Mouse (Mus musculus): ENCODE measurements at regions not wholly inside any gene's neighbourhood (a gene's known extent, or its start where the extent isn't known, plus 50 kb on each side); places are given as distances from the start of the nearest gene placed in this dataset.
A peak's percentile ranks its signal among the peaks of the same experiment; 100 is the strongest.

- Histone ChIP-seq H3K9me3 (replicated peaks; ENCODE audit: control insufficient read depth, low read length) (no peaks in the 10 kb centered on the region), H3K27ac (ENCODE audit: low read depth) (no peak overlapping the region), H3K9ac (replicated peaks; ENCODE audit: low read depth, low read length) (no peak overlapping the region), H3K4me1 (ENCODE audit: control insufficient read depth, insufficient read depth) (no peaks in the 10 kb centered on the region), H3K36me3 (replicated peaks; ENCODE audit: control insufficient read depth, insufficient read depth, low read length) (no peaks in the 10 kb centered on the region), H3K27me3 (ENCODE audit: control insufficient read depth, insufficient read depth, low read length) (no peaks in the 10 kb centered on the region), H3K4me3 (ENCODE audit: low read depth, low read length) (0 out of 2 replicates have a peak overlapping the region, but pooled peaks have one; percentile 19), H3K4me2 (ENCODE audit: low read depth, low read length) (peak overlapping the region; percentile 48)
- 38% methylated on average over 11 of the region's 11 CpGs for WGBS
- ATAC-seq (ENCODE audit: insufficient read depth, low read depth) (no peak), DNase-seq (ENCODE audit: low spot score) (peak; percentile 35)
- TF ChIP-seq EP300 (IDR thresholded peaks at IDR 0.05; ENCODE audit: low read depth) (no peak), CTCF (IDR thresholded peaks at IDR 0.05; ENCODE audit: low read depth) (peak; percentile 52)
Observed at GRCm38 (mm10) chr3:66410706-66411277, 114.2 kb upstream of the Veph1 start.

- ATAC-seq (ENCODE audit: insufficient read depth, low read depth): no peak
- Histone ChIP-seq H3K9ac (replicated peaks; ENCODE audit: low read depth, low read length) (no peak overlapping the region), H3K36me3 (replicated peaks; ENCODE audit: control insufficient read depth, insufficient read depth, low read length) (no peaks in the 10 kb centered on the region), H3K4me2 (ENCODE audit: low read depth, low read length) (no peak overlapping the region), H3K4me3 (ENCODE audit: low read depth, low read length) (no peak overlapping the region), H3K27ac (ENCODE audit: low read depth) (no peak overlapping the region), H3K27me3 (ENCODE audit: control insufficient read depth, insufficient read depth, low read length) (no peaks in the 10 kb centered on the region), H3K9me3 (replicated peaks; ENCODE audit: control insufficient read depth, low read length) (no peaks in the 10 kb centered on the region), H3K4me1 (ENCODE audit: control insufficient read depth, insufficient read depth) (no peaks in the 10 kb centered on the region)
- no peak for DNase-seq (ENCODE audit: low spot score)
- TF ChIP-seq CTCF (IDR thresholded peaks at IDR 0.05; ENCODE audit: low read depth): no peak
- no peak for TF ChIP-seq EP300 (IDR thresholded peaks at IDR 0.05; ENCODE audit: low read depth)
- WGBS: 77% methylated on average over 7 of the region's 7 CpGs
Observed at GRCm38 (mm10) chr3:66408791-66409190, 112.2 kb upstream of the Veph1 start.

GRCm38 (mm10) chr3:66405645-66406044, 109.0 kb upstream of the Veph1 start:
- Histone ChIP-seq H3K27me3 (ENCODE audit: control insufficient read depth, insufficient read depth, low read length) (no peaks in the 10 kb centered on the region), H3K9ac (replicated peaks; ENCODE audit: low read depth, low read length) (no peak overlapping the region), H3K4me2 (ENCODE audit: low read depth, low read length) (no peak overlapping the region), H3K9me3 (replicated peaks; ENCODE audit: control insufficient read depth, low read length) (no peaks in the 10 kb centered on the region), H3K4me3 (ENCODE audit: low read depth, low read length) (no peak overlapping the region), H3K27ac (ENCODE audit: low read depth) (no peak overlapping the region), H3K36me3 (replicated peaks; ENCODE audit: control insufficient read depth, insufficient read depth, low read length) (no peaks in the 10 kb centered on the region), H3K4me1 (ENCODE audit: control insufficient read depth, insufficient read depth) (no peaks in the 10 kb centered on the region)
- ATAC-seq (ENCODE audit: insufficient read depth, low read depth) (no peak), DNase-seq (ENCODE audit: low spot score) (no peak)
- 53% methylated on average over 4 of the region's 4 CpGs for WGBS
- TF ChIP-seq CTCF (IDR thresholded peaks at IDR 0.05; ENCODE audit: low read depth): no peak
- TF ChIP-seq EP300 (IDR thresholded peaks at IDR 0.05; ENCODE audit: low read depth): no peak

GRCm38 (mm10) chr3:66403707-66404106, 107.1 kb upstream of the Veph1 start:
- 86% methylated on average over 2 of the region's 2 CpGs for WGBS
- Histone ChIP-seq H3K36me3 (replicated peaks; ENCODE audit: control insufficient read depth, insufficient read depth, low read length) (no peaks in the 10 kb centered on the region), H3K27me3 (ENCODE audit: control insufficient read depth, insufficient read depth, low read length) (no peaks in the 10 kb centered on the region), H3K9ac (replicated peaks; ENCODE audit: low read depth, low read length) (no peak overlapping the region), H3K4me3 (ENCODE audit: low read depth, low read length) (no peak overlapping the region), H3K27ac (ENCODE audit: low read depth) (no peak overlapping the region), H3K9me3 (replicated peaks; ENCODE audit: control insufficient read depth, low read length) (no peaks in the 10 kb centered on the region), H3K4me1 (ENCODE audit: control insufficient read depth, insufficient read depth) (no peaks in the 10 kb centered on the region), H3K4me2 (ENCODE audit: low read depth, low read length) (no peak overlapping the region)
- TF ChIP-seq CTCF (IDR thresholded peaks at IDR 0.05; ENCODE audit: low read depth) (no peak), EP300 (IDR thresholded peaks at IDR 0.05; ENCODE audit: low read depth) (no peak)
- DNase-seq (ENCODE audit: low spot score): no peak
- ATAC-seq (ENCODE audit: insufficient read depth, low read depth): no peak

GRCm38 (mm10) chr3:66400791-66401568, 104.3 kb upstream of the Veph1 start:
- no peak for ATAC-seq (ENCODE audit: insufficient read depth, low read depth)
- DNase-seq (ENCODE audit: low spot score): no peak
- no peak overlapping the region for H3K9ac ChIP-seq (replicated peaks; ENCODE audit: low read depth, low read length)
- no peak overlapping the region for H3K27ac ChIP-seq (ENCODE audit: low read depth)
- H3K27me3 ChIP-seq (ENCODE audit: control insufficient read depth, insufficient read depth, low read length): no peaks in the 10 kb centered on the region
- TF ChIP-seq EP300 (IDR thresholded peaks at IDR 0.05; ENCODE audit: low read depth) (no peak), CTCF (IDR thresholded peaks at IDR 0.05; ENCODE audit: low read depth) (no peak)
- H3K4me3 ChIP-seq (ENCODE audit: low read depth, low read length): no peak overlapping the region
- WGBS: 50% methylated on average over 16 of the region's 16 CpGs
- H3K4me2 ChIP-seq (ENCODE audit: low read depth, low read length): no peak overlapping the region
- no peaks in the 10 kb centered on the region for H3K36me3 ChIP-seq (replicated peaks; ENCODE audit: control insufficient read depth, insufficient read depth, low read length)
- no peaks in the 10 kb centered on the region for H3K9me3 ChIP-seq (replicated peaks; ENCODE audit: control insufficient read depth, low read length)
- H3K4me1 ChIP-seq (ENCODE audit: control insufficient read depth, insufficient read depth): no peaks in the 10 kb centered on the region

Data from heart, postnatal 0 days (tissue).